Mouse (Mus musculus): ENCODE measurements around the gene Arhgap22.
A peak's percentile ranks its signal among the peaks of the same experiment; 100 is the strongest.

Gene Arhgap22

DNA sequence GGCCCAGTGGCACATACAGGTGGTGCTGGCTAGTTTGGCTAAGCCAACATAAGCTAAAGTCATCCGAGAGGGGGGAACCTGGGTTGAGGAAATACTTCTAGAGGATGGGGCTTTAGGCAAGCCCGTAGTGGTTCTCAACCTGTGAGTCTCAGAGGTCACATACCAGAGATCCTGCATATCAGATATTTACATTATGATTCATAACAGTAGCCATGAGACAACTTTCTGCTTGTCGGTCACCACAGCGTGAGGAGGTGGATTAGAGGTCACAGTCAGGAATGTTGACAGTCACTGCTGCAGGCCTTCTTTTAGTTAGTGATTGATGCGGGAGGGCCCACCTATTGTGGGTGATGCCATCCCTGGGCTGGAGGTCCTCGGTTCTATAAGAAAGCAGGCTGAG, 121.9 kb downstream of the Arhgap22 start:
- DNase-seq, result no peak

DNA sequence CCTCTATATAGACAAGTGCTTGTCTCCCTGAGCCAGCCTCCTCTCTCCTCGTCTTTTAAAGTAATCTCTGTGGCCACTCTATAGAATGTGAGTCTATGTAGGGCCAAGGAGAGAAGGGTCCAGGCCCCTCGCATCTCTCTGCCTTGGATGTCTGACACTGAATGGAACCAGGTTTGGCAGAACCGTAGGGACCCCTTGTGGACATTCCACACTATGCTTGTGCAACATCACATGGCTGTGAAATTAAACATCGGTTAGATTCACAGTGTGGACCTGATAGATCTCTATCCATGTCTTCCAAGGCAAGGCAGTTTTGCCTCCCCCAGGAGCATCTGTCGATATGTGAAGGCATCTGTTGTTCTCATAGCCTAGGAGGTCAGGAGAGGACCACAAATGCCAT, 124.9 kb downstream of the Arhgap22 start:
- DNase-seq, result no peak

DNA sequence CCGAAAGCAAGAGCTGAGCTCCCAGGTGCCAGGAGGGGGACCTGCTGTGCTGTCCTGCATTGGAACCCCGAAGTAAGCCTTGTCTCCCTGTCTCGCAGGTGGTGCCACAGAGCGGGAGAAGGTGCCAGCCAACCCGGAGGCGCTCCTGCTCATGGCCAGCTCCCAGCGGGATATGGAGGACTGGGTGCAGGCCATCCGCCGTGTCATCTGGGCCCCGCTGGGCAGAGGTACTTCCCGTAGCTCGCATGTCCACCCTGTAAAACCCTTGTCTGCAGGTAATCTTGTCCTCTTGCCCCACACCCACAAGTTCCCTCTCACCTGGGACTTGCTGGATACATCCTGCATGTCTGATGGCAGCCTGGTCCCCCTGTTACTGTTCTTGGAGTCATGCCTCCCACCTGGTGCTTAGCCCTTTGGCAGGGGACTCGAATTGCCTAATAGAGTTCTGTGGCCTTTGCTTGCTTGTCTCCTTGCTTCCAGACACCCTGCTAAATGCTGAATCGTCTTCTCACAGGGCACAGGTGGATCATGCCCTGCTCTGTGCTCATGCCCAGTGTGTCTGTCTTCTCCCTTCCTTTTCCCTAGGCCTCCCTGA, 129.4 kb downstream of the Arhgap22 start:
- DNase-seq, result no peak

DNA sequence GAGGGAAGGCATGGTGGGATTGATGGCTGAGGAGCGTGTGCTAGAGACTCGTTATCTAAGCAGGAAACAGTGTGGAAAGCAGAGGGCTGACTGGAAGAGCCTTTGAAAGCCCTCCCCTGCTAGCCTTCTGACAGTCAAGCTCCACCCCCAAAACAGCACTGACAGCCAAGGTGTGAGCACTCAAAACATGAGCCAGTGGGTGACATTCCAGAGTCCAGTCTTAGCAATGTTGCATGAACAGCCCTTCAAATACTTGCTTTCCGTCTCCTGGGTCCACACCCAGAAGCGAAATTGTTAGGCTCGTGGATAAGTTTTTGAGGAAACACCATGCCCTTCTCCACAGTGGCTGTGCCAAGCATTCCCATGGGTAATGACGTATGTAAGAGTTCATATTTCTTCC, 132.7 kb downstream of the Arhgap22 start:
- no peak for DNase-seq

DNA sequence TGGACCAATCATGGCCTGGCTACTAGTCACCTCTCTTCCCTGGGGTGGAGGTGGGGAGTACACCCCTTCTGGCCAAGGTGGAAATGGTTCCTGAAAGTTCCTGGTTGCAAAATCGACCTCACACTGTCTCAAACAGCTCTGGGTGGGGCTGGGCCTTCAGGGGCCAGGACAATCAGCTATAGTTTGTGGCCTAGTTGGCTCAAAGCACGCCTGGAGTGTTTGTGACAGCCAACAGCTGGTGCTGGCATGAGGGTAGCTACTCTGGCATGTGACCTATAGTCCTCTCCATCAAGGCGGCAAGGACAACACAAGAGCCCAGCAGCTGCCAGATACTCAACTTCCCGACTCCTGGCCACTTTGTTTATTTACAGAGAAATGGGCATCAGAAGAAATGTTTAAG, 133.9 kb downstream of the Arhgap22 start:
- no peak for DNase-seq

DNA sequence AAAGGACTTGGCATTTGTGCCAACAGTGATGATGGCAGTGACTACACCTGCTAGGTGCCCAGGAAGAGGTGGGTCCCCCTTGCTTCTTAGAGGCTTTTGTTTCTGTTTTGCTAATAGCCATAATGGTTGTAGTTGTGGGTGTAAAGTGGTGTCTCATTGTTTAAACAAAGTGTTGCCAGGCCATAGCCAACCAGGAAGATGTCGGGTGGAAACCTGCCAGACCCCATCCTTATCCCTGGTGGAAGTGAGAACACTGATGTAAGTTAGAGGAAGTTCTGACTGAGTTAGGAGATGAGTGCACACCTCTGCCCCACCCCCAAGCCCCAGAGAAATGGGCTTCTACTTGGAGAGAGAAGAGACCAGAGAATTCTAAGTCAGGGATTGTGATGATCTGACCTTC, 134.3 kb downstream of the Arhgap22 start:
- no peak for DNase-seq

DNA sequence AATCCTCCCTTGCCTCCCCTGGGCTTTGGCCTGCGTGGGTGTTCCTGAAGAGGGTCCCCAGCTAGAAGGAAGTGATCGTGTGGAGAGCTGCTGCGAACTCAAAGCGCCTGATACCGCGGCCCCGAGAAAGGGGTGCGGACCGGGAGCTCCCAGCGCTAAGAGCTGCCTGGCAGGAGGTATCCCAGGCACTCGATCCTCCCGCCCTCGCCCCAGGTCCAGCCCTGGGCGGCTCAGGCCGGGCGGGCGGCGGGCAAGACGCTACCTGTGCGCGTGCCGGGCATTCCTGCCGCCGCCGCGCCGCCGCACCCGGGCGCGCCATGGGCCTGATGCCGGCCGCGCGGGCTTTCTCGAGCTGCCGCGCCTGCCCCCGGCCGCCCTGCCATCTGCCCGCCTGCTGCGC, 137.2 kb downstream of the Arhgap22 start:
- no peak for DNase-seq

DNA sequence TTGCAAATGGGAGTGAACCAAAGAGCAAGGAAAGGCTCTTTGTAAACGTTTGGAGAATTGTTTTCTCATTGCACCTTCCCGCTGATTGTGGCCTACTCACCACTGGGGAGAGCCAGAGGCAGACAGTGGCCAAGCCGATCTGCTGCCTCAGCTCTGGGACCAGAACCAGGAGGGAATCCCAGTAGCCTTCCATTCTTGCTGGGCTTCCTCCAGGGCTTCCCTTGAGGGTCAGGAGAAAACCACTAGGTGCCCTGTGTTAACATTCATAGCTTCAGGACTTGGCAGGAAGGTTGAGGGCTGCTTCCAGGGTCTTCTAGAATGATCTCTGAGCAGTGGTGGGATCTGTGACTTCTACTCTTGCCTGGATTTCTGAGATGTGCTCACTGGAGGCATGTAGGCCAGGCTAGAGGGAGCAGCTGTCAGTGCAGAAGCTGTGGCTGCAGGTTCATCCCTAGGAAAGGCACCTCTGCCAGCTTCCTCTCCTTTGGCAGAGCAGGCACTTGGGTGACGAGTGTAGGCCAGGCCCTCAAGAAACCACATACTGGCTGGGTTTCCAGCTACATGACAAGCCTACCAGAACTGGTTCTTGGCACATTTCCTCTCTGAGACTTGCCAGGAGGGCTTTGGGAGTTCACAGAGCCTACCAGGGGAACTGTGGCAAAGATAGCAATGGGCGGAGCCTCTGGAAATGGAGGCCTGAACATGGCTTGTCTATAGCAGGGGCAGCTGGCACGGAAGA, 138.3 kb downstream of the Arhgap22 start:
- no peak for DNase-seq

DNA sequence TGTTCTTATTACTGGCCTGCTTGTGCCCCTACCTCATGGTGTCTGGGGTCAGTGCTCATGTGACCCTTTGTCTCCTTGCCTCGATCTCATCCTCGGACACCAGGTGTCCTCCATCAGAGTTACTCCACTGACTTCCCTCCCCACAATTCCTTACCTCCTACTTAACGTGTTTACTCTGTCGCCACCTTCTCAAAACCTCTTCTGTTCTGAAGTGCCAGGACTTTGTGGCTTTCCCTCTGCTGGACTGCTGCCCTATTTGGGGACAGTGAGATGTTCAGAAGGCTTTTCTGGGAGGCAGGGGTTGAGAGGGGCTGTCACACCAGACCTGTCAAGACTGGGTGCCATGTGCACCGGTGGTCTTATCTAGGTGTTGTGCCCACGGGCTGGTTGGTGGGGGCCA, 139.1 kb downstream of the Arhgap22 start:
- DNase-seq, result no peak

DNA sequence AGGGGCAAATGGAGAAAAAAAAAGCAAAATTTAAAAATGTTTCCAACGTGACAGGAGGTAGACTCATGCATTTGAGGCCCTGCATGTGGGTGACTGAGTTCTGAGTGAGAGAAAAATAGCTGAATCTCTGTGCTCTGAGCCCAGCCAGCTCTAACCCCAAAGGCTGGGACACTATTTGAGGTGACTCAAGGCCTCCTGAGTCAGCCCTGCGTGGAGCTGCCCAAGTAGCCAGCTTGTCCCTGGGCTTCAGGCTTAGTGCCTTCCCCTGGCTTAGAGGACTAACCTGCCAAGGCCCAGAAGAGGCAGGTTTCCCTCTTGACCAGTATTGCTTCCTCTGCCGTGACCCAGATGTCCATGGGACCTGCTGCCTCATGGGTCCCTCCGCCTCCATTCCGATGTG, 141.4 kb downstream of the Arhgap22 start:
- DNase-seq, result no peak

DNA sequence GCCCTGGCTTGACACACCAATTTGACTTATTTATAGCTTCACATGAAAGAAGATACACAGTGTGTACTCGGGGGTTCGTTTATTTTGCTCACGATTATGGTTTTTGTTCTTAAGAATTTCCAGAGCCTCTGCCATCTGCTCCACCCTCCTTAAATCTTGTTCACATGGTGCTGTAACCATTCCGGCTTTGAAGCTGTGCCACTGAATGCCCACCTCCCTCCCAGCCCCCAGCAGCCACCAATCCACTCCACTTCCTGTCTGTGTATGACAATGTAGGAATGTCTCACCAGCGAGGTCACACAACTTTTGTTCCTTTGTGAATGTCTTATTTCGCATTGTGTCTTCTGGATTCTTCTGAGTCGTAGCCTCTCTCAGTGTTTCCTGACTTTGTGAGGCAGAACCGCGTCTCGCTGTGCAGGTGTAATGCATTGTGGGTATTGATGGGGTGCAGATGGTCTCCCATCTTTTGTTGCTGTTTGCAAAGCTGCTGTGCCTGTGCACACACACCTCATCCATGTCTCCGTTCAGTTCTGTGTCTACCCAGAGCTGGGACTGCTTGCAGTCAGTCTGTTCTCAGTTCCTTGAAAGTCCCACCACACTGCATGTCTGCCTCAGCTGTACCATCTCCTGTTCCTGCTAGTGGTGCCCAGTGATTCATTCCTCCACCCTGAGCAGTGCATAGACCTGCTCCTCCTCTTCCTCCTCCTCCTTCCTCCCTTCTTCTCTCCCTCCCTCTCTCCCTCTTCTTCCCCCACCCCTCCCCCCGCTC, 144.0 kb downstream of the Arhgap22 start:
- no peak for DNase-seq

DNA sequence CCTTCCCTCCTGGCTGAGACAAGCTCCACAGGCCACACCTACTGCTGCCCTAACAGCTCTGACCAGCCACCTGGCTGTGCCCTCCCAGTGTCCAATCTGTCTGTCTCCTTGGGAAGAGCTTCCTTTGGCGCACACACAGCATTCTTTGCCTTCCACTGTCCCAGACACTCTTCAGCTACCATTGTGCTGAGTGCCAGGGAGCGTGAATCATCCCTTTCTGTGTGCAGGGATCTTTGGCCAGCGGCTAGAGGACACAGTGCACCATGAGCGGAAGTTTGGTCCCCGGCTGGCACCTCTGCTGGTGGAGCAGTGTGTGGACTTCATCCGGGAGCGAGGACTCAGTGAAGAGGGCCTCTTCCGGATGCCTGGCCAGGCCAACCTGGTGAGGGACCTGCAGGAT, 145.1 kb downstream of the Arhgap22 start:
- no peak for DNase-seq

DNA sequence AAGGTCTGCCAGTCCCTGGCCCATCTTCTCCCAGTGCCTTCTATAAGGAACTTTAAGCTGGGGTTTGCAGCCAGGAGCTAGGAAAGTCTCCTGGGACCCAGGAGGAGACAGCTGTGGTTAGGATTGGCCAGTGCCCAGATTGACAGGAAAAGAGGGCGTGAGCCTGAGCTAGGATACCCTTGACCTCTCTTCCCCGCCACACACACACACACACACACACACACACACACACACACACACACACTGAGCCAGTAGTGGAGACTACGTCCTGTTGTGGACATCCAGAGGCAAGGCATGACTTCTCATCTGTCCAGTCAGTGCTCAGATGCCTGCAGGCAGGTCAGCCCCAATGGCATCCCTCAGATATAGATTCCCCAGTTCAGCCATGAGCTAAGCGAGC, 147.7 kb downstream of the Arhgap22 start:
- no peak for DNase-seq

DNA sequence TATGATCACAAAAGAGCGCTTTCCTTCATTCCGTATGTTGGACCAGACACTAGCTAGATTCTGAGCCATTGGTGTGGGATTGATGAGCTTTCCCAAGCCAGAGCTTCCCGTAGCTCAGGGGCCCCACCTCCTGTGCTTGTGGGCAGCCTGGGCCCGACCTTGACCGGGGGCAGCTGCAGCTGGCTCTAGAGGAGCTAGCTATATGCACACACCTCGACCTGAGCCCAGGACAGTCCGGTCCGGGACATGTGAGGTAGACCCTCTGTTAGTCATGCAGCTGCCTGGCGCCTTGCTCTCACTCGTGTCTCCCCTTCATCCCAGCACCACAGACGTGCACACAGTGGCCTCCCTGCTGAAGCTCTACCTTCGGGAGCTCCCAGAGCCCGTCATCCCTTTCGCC, 148.3 kb downstream of the Arhgap22 start:
- DNase-seq, result no peak

DNA sequence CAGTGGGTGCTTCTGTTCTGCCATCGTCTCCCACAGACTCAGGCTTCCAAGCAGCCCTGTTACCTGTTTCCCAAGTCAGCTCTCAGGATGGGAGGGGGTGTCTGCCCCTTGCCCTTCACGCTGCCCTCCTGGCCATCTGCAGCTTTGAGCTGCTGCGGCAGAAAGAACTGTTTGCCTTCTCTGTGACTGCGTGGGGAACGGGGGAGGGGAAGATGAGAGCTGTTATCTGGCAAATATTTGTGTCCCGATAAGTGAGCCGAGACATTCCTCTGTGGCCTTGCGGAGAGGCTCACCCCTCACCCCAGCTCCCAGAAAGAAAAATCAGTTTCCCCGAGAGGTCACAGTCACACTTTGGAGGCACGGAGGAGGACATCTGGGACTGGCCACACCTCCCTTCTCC, 149.0 kb downstream of the Arhgap22 start:
- DNase-seq, result no peak

DNA sequence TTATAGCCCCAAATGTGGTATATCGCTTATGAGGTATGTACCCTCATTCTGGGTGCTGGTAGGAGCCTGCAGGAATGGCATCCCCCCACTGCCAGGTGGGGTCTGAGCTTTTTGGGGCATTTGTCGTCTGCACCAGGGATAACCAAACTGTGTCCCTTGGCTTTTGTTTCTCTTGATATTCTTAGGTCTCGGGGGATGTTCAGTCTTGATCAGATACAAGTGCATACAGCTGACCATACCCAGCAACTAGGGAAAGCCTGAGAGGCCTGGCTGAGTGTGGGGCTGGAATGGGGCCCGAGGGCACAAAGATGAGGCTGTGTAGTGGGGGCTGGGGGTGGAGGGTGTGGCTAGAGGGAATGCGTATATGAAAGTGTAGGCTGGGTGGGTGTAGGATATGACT, 149.8 kb downstream of the Arhgap22 start:
- no peak for DNase-seq

DNA sequence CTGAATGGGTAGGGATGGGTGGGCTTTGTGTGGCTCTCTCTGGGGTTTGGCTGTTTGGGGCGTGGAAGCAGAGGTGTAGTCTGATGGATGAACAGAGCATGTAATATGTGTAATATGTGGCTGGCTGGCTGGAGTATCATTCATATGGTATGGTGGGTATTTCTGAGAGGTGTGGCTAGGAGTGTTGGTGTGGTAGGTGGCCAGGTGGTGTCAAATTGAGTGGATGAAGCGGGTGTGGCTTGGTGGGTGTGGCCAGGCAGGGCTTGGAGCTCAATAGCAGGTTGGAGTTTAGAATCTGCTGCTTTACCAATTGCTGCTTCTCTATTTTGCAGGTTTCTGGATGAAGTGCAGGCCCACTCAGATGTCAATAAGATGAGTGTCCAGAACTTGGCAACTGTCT, 150.2 kb downstream of the Arhgap22 start:
- DNase-seq, result no peak

DNA sequence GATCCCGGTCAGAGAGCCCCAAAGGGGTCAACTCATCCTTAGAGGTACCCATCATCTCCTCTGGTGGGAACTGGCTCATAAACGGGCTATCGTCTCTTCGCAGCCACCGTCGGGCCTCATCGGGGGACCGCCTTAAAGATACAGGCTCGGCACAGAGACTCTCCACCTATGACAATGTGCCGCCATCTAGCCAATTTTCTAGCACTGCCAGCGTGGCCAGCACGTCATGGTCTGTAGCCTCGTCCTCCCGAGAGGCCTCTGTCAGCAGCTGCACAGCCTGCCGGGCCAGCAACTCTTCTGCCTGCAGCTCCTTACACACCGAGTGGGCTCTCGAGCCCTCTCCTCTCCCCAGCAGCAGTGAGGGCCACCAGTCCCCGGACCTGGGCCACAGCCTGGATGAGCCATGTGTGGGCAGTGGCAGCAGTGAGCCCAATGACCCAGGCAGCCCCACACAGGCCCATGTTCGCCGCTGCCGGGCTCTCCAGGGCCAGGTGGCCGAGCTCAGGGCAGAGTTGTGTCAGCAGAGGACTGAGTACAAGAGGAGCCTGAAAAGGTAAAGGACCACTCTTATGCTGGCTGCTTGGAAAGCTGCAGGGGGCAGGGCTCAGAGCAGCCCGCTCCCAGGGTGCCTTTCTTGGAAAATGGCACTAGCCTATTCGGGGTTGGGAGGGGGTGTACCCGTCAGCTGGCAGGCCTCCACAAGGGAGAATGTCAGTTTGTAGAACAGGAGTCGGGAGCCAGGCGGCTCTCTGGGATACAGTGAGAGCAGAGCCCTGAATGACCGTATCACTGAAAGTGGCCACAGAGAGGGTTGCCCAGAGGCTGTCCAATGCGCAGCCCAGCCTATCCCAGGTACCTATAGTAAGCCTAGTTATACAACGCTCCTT, 153.3 kb downstream of the Arhgap22 start:
- no peak for DNase-seq

DNA sequence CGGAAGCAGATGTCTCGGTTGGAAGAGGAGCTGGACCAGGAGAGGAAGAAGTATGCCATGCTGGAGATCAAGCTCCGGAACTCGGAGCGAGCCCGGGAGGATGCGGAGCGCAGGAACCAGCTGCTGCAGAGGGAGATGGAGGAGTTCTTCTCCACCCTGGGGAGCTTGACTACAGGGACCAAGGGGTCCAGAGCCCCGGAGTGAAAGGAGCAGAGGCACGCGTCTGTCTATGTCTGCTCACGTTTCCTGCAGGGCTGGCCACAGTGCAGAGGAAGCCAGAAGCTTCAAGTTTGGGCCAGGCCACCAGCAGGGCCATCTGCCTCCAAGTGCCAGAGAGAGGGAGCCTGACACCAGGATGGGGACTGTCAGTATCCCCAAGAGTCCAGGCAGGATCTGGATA, 155.5 kb downstream of the Arhgap22 start:
- DNase-seq, result no peak

DNA sequence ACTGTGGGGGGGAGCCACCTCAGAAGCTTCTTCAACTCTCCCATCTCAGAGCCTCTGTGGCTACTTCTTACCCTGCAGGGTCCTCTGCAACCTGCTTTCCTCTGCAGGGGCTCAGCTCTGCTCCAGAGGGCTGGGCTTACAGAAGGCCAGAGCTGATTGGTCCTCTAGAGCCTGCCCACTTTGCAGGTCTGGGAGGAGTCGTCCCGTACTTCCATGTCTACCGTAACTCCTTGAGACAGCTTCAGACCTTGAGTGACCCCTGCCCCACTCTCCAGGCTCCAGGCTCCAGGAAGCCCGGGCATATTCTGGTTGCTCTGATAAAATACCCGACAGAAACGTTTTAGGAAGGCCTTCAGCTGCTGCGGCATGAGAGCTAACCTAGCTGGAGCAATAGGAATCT, 156.2 kb downstream of the Arhgap22 start:
- no peak for DNase-seq

DNA sequence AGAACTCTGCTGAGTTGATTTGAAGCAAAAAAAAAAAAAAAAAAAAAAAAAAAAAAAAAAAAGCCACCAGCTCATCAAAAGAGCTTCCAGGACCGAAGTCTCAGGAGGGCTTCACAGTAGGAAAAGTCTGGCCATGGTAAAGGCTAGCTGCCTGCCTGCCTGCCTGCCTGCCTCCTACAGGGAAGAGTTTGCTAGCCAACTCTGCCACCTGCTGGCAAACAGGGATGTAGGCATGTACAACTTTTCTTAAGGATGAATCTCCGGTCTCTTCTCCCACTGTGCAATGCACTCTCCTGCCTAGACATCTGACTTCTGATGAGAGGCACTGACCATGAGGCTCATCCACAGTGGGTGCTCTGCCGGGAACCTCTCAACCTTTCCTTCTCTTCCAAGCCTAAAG, 157.4 kb downstream of the Arhgap22 start:
- peak in 1 of 2 experiments; percentile 33 for DNase-seq

DNA sequence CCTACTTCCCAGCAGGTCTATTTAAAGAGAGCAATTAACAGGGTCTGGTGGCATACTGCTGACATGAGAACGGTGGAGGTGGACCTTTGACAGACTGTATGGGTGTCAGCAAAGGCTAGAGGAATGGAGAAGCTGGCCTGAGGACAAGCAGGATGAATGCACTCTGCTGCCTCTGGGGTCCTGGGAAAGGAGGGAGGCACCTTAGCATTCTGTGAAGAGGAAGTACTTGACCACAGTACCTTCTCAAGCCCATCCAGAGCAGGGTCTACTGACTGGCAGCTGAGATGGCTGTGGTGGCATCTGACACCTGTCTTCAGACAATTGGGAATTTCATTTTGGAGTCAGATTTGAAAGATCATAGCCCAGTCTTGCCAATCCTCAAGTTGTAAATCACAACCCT, 159.4 kb downstream of the Arhgap22 start:
- no peak for DNase-seq

DNA sequence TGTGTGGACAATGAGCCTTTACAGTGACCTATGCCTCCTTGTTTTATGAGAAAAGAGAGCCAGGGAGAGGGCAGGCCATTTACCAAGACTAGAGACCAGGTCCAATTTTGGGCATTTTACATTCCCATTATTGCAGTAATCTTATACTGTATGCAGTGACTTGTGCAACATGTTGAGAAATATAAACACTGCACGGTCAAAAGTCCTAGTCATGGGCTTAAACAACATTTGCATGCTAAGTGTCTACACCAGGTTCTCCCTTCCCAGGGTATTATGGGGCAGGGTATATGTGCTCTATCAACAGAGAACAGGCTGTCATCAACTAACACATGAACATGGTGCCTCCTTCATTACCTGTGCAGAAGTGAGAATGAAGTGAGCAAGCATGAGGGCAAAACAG, 160.3 kb downstream of the Arhgap22 start:
- no peak for DNase-seq

Data from spleen, adult 18-20 months (tissue).